Mouse (Mus musculus) embryonic facial prominence, embryonic 14.5 days (tissue): ENCODE results near the gene Apobec3. TPM values are rescaled to one million over a fixed set of nuclear protein-coding genes. Genes with fewer than 3 reads are reported as not detected.

ENCODE experiments used
- ATAC-seq: fragments of 200-750 bp; cut with Nextera tagmentation; 2 replicates; pipeline ENCODE4 v1.8.0; 2017; ENCODE audit warnings: low read depth, moderate number of reproducible peaks, moderate TSS enrichment
- DNase-seq: peaks from one replicate; pipeline ENCODE4 v3.0.0-alpha.2; 2015; ENCODE audit warnings: low spot score
- H3K27ac ChIP-seq: fragments of 300-500 bp; sonication (generic); replicated peaks from 2 replicates; pipeline ENCODE4 v1.5.1; 2014; ENCODE audit warnings: low read depth, mild to moderate bottlenecking, low read length, moderate library complexity
- H3K27me3 ChIP-seq: fragments of 300-500 bp; sonication (generic); replicated peaks from 2 replicates; pipeline ENCODE4 v1.6.1; 2014; ENCODE audit warnings: low read length; ENCODE audit not compliant: control insufficient read depth, insufficient read depth
- H3K36me3 ChIP-seq: fragments of 300-500 bp; sonication (generic); 2 replicates; pipeline ENCODE4 v1.6.1; 2014; ENCODE audit warnings: low read length, mixed read lengths; ENCODE audit not compliant: control insufficient read depth, insufficient read depth
- H3K4me1 ChIP-seq: fragments of 300-500 bp; sonication (generic); 2 replicates; pipeline ENCODE4 v1.6.1; 2014; ENCODE audit warnings: antibody characterized with exemption, low read length; ENCODE audit not compliant: control insufficient read depth, insufficient read depth
- H3K4me2 ChIP-seq: fragments of 300-500 bp; sonication (generic); 2 replicates; pipeline ENCODE4 v1.6.1; 2014; ENCODE audit warnings: low read depth, mild to moderate bottlenecking, low read length, moderate library complexity, mixed read lengths
- H3K4me3 ChIP-seq: fragments of 300-500 bp; sonication (generic); 2 replicates; pipeline ENCODE4 v1.5.1; 2014; ENCODE audit warnings: low read depth, mild to moderate bottlenecking, low read length
- H3K9ac ChIP-seq: fragments of 300-500 bp; sonication (generic); 2 replicates; pipeline ENCODE4 v1.6.1; 2014; ENCODE audit warnings: low read depth, mild to moderate bottlenecking, low read length, moderate library complexity, mixed read lengths
- H3K9me3 ChIP-seq: fragments of 300-500 bp; sonication (generic); 2 replicates; pipeline ENCODE4 v1.6.1; 2016; ENCODE audit warnings: low read length; ENCODE audit not compliant: control insufficient read depth
- WGBS: fragments of 180-500 bp; shearing (Covaris S2); extraction: QIAGEN DNeasy Blood & Tissue Kit; methylation state at CpG from one replicate; pipeline ENCODE4 v1.1.7; 2014; 5-methylcytosine and 5-hydroxymethylcytosine counted together
- polyA plus RNA-seq: library from polyadenylated mRNA; unstranded; fragments of >200 nt; fragmentation: Nextera tagmentation; extraction: Ambion mirVana; gene quantifications from 2 replicates; pipeline ENCODE4 v1.2.1, GENCODE M21; 2014

The Apobec3 gene
- polyA plus RNA-seq, 1 experiment from 2014 or later, result 17.3 TPM

DNA sequence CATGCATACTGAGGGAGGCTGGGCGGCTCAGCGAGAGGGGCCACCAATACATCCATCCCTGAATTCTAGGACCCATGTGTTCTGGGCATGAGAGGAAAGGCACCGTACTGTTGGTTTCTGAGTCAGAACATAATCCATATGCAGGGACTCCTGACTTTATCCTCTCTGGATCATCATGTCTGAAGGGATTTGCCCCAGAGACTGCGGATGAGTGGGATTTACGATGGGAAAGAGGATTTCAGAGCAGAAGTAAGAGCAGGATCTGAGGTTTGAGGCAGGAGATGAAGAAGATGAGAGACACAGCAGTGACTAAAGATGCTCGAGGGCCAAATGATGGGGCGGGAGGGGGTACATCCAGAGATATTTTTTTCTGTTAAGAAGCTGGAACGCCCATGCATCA, 17.9 kb upstream of the Apobec3 start:
- WGBS, result 83% methylated on average over 8 of the region's 8 CpGs

DNA sequence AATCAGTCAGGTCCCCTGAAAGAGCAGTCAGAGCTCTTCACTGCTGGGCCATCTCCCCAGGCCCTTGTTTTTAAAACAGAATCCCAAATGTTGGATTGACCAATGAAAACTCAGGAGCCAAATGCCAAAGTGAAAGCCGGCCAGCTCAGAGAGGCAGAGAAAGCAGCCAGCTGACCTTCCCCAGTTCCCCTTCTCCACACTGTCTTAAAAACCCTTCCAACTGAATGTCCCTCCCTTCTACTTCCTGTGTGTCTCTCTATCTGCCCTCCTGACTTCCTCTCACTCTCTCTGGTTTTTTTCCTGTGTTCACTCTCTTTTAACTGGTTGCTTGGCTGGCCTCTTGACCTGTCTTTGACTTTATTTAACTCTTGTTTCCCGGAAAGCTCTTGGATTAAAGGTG, 17.5 kb upstream of the Apobec3 start:
- 62% methylated on average over 2 of the region's 2 CpGs for WGBS

More for the DNA sequence above, 17.9 kb upstream of the Apobec3 start:
- Histone ChIP-seq H3K9me3 (0 out of 2 replicates have a peak, but pooled peaks cover 3% of the 10 kb centered on the region), H3K36me3 (no peaks in the 10 kb centered on the region), H3K4me2 (no peak overlapping the region), H3K4me3 (no peak overlapping the region), H3K27me3 (no peaks in the 10 kb centered on the region), H3K4me1 (no peaks in the 10 kb centered on the region), H3K27ac (no peak overlapping the region), H3K9ac (no peak overlapping the region)
- ATAC-seq (no peak), DNase-seq (no peak)

DNA sequence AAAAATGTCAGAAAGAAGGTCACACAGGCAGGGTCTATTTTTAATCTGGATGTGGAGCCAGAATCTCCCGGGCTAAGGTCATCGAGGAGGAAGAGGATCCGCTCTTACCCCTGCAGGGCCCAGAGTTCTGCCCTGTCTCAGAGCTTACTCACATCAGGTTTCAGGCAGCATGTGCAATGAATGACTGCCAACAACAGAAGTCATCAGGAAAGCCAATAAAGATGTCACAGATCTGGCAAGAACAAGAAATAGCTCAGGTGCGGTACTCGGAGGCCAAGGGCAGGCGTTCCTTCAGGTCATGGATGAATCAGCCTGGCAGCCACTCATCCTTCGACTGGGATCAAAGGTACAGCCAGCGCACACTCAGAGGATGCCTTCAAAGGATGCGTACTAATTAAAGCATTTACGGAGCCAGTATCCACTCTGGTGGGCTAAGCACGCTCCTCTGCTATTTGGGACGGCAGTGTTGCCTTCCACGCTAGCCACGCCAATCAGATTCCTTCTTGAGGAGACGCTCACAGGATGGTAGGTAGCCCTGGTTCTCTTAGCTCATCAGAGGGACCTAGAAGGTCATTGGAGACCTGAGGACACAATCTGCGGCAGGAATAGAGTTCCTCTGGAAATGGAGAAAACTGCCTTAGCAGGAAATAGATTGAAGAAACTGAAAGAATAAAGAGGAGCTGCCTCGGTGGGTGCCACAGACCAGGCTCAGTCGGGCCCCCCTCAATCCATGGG, 16.0 kb upstream of the Apobec3 start:
- ATAC-seq (no peak), DNase-seq (no peak)
- Histone ChIP-seq H3K36me3 (no peaks in the 10 kb centered on the region), H3K4me1 (peaks cover 9% of the 10 kb centered on the region), H3K9me3 (no peaks in the 10 kb centered on the region), H3K27ac (no peak overlapping the region), H3K4me2 (no peak overlapping the region), H3K9ac (no peak overlapping the region), H3K27me3 (no peaks in the 10 kb centered on the region), H3K4me3 (no peak overlapping the region)
- 87% methylated on average over 18 of the region's 18 CpGs for WGBS

More for the DNA sequence above, 17.5 kb upstream of the Apobec3 start:
- DNase-seq, result no peak
- Histone ChIP-seq H3K4me2 (no peak overlapping the region), H3K4me1 (peaks cover 3% of the 10 kb centered on the region), H3K27me3 (no peaks in the 10 kb centered on the region), H3K36me3 (no peaks in the 10 kb centered on the region), H3K9me3 (0 out of 2 replicates have a peak, but pooled peaks cover 3% of the 10 kb centered on the region), H3K27ac (no peak overlapping the region), H3K9ac (no peak overlapping the region), H3K4me3 (no peak overlapping the region)
- no peak for ATAC-seq

GRCm38 (mm10) chr15:79878725-79879136, 12.7 kb upstream of the Apobec3 start:
- Histone ChIP-seq H3K9ac (peak overlapping the region; percentile 37; the same call in 1 of the 2 replicates), H3K36me3 (no peaks in the 10 kb centered on the region), H3K4me1 (peaks cover 13% of the 10 kb centered on the region), H3K27me3 (no peaks in the 10 kb centered on the region), H3K9me3 (no peaks in the 10 kb centered on the region), H3K4me3 (no peak overlapping the region), H3K4me2 (peak overlapping the region; percentile 35; the same call in 1 of the 2 replicates), H3K27ac (peak overlapping the region; percentile 90)
- DNase-seq, result peak; percentile 75
- WGBS, result 58% methylated on average over 6 of the region's 6 CpGs
- ATAC-seq, result peak; percentile 3; the same call in 1 of the 2 replicates

GRCm38 (mm10) chr15:79879319-79879718, 12.1 kb upstream of the Apobec3 start:
- WGBS, result 28% methylated on average over 13 of the region's 13 CpGs
- Histone ChIP-seq H3K9ac (peak overlapping the region; percentile 37; the same call in 1 of the 2 replicates), H3K4me2 (peak overlapping the region; percentile 35; the same call in 1 of the 2 replicates), H3K4me1 (peaks cover 13% of the 10 kb centered on the region), H3K9me3 (no peaks in the 10 kb centered on the region), H3K4me3 (no peak overlapping the region), H3K27me3 (no peaks in the 10 kb centered on the region), H3K36me3 (no peaks in the 10 kb centered on the region), H3K27ac (peak overlapping the region; percentile 90)
- DNase-seq (peak; percentile 95), ATAC-seq (peak; percentile 68)

GRCm38 (mm10) chr15:79880477-79880876, 11.0 kb upstream of the Apobec3 start:
- Histone ChIP-seq H3K4me1 (peaks cover 13% of the 10 kb centered on the region), H3K9ac (no peak overlapping the region), H3K36me3 (no peaks in the 10 kb centered on the region), H3K27ac (no peak overlapping the region), H3K4me3 (no peak overlapping the region), H3K4me2 (no peak overlapping the region), H3K9me3 (no peaks in the 10 kb centered on the region), H3K27me3 (no peaks in the 10 kb centered on the region)
- DNase-seq, result no peak
- WGBS, result 68% methylated on average over 3 of the region's 3 CpGs
- no peak for ATAC-seq

GRCm38 (mm10) chr15:79882623-79883267, 8.7 kb upstream of the Apobec3 start:
- H3K27ac ChIP-seq, result peak overlapping the region; percentile 19; the same call in 1 of the 2 replicates
- peak; percentile 42 for DNase-seq
- peak; percentile 3; the same call in 1 of the 2 replicates for ATAC-seq
- peak overlapping the region; percentile 51 for H3K4me3 ChIP-seq
- H3K4me2 ChIP-seq, result peak overlapping the region; percentile 67
- 22% methylated on average over 19 of the region's 19 CpGs for WGBS
- no peaks in the 10 kb centered on the region for H3K36me3 ChIP-seq
- H3K27me3 ChIP-seq, result no peaks in the 10 kb centered on the region
- H3K9me3 ChIP-seq, result no peaks in the 10 kb centered on the region
- peaks cover 13% of the 10 kb centered on the region for H3K4me1 ChIP-seq
- peak overlapping the region; percentile 51 for H3K9ac ChIP-seq

- H3K4me1 ChIP-seq, result peaks cover 13% of the 10 kb centered on the region
- peak overlapping the region; percentile 83 for H3K27ac ChIP-seq
- no peaks in the 10 kb centered on the region for H3K36me3 ChIP-seq
- no peaks in the 10 kb centered on the region for H3K27me3 ChIP-seq
- H3K9me3 ChIP-seq, result no peaks in the 10 kb centered on the region
- peak overlapping the region; percentile 67 for H3K4me2 ChIP-seq
- H3K9ac ChIP-seq, result peak overlapping the region; percentile 66
- H3K4me3 ChIP-seq, result peak overlapping the region; percentile 51
- ATAC-seq (peak; percentile 91), DNase-seq (peak; percentile 94)
- under 1% methylated on average over 26 of the region's 30 CpGs for WGBS
Observed at GRCm38 (mm10) chr15:79883352-79883822, 8.1 kb upstream of the Apobec3 start.
